Mouse (Mus musculus) hindbrain, embryonic 14.5 days (tissue): Measurements from ENCODE around the gene Sobp. TPM values are rescaled to one million over a fixed set of nuclear protein-coding genes. Genes with fewer than 3 reads are reported as not detected.
A peak's percentile ranks its signal among the peaks of the same experiment; 100 is the strongest.

ENCODE experiments used
- ATAC-seq: fragments of 200-750 bp; cut with Nextera tagmentation; 2 replicates; pipeline ENCODE4 v1.8.0; 2017; ENCODE audit warnings: moderate number of reproducible peaks, mild to moderate bottlenecking, moderate TSS enrichment, moderate library complexity; ENCODE audit not compliant: low FRiP score
- DNase-seq: peaks from one replicate; pipeline ENCODE4 v3.0.0-alpha.2; 2015; ENCODE audit warnings: low spot score
- H3K27ac ChIP-seq: fragments of 300-500 bp; sonication (generic); 2 replicates; pipeline ENCODE4 v1.5.1; 2014; ENCODE audit warnings: mild to moderate bottlenecking, moderate library complexity
- H3K27me3 ChIP-seq: fragments of 300-500 bp; sonication (generic); 2 replicates; pipeline ENCODE4 v1.6.1; 2014; ENCODE audit warnings: mild to moderate bottlenecking, low read length, mixed read lengths; ENCODE audit not compliant: control insufficient read depth, insufficient read depth
- H3K36me3 ChIP-seq: fragments of 300-500 bp; sonication (generic); replicated peaks from 2 replicates; pipeline ENCODE4 v1.6.1; 2014; ENCODE audit not compliant: control insufficient read depth, insufficient read depth
- H3K4me1 ChIP-seq: fragments of 300-500 bp; sonication (generic); replicated peaks from 2 replicates; pipeline ENCODE4 v1.6.1; 2014; ENCODE audit warnings: antibody characterized with exemption, low read length, mixed read lengths; ENCODE audit not compliant: control insufficient read depth, insufficient read depth
- H3K4me2 ChIP-seq: fragments of 300-500 bp; sonication (generic); replicated peaks from 2 replicates; pipeline ENCODE4 v1.6.1; 2014; ENCODE audit warnings: mild to moderate bottlenecking, moderate library complexity
- H3K4me3 ChIP-seq: fragments of 300-500 bp; sonication (generic); replicated peaks from 2 replicates; pipeline ENCODE4 v1.5.1; 2014; ENCODE audit warnings: mild to moderate bottlenecking, low read length
- H3K9ac ChIP-seq: fragments of 300-500 bp; sonication (generic); 2 replicates; pipeline ENCODE4 v1.6.1; 2014
- H3K9me3 ChIP-seq: fragments of 300-500 bp; sonication (generic); 2 replicates; pipeline ENCODE4 v1.6.1; 2016; ENCODE audit warnings: low read length; ENCODE audit not compliant: control insufficient read depth
- WGBS: fragments of 180-500 bp; shearing (Covaris S2); extraction: QIAGEN DNeasy Blood & Tissue Kit; methylation state at CpG from one replicate; pipeline ENCODE4 v1.1.7; 2014; 5-methylcytosine and 5-hydroxymethylcytosine counted together
- polyA plus RNA-seq: library from polyadenylated mRNA; unstranded; fragments of >200 nt; fragmentation: Nextera tagmentation; extraction: Ambion mirVana; gene quantifications from 2 replicates; pipeline ENCODE4 v1.2.1, GENCODE M21; 2014

Sobp gene
- polyA plus RNA-seq, 1 experiment from 2014 or later, result 16.0 TPM

DNA sequence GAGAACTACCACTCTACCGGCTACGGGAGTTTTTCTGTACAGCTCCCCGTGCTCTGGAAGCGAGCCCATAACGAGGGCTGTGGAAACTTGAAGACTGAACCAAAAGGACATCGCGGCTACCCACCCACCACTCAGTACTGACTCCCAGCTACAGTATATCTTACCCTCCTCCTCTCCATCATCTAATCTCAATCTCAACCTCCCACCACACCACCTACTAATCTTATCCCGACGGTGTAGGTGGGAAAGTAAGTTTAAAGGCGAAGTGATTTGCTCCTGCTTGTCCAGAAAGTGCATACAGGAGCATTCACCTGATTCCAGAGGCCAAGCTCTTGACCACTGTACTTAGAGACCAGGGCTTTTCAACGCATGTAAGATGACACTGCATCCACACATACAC lies 40.3 kb downstream of the Sobp start:
- no peak for ATAC-seq
- no peaks in the 10 kb centered on the region for H3K4me1 ChIP-seq
- peaks cover 4% of the 10 kb centered on the region; the same call in 1 of the 2 replicates for H3K9me3 ChIP-seq
- H3K27me3 ChIP-seq, result no peaks in the 10 kb centered on the region
- H3K4me2 ChIP-seq, result no peak overlapping the region
- no peak overlapping the region for H3K9ac ChIP-seq
- DNase-seq, result no peak
- WGBS, result 96% methylated on average over 11 of the region's 11 CpGs
- H3K36me3 ChIP-seq, result no peaks in the 10 kb centered on the region
- H3K4me3 ChIP-seq, result no peak overlapping the region
- H3K27ac ChIP-seq, result no peak overlapping the region

DNA sequence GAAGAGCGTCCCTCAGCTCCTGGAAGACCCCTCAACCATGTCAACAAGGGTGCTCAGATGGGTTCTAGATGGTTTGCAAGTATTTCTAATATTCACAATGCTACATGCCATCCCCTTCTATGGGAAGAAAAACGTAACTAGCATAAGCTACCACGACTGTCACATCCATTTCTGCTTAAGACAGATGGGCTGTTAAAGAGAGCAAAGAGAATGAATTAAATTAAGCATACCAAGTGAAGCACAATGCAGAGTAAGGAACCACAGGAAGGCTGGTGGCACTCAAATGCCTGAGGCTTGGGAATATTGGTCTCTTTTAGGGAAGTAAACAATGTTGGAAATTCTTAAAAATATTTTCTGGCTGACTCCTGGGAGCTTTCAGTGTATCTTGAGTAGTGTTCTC lies 45.6 kb downstream of the Sobp start:
- H3K27me3 ChIP-seq, result no peaks in the 10 kb centered on the region
- H3K36me3 ChIP-seq, result peaks cover 13% of the 10 kb centered on the region
- no peak overlapping the region for H3K4me3 ChIP-seq
- no peak overlapping the region for H3K9ac ChIP-seq
- H3K4me2 ChIP-seq, result no peak overlapping the region
- H3K4me1 ChIP-seq, result 0 out of 2 replicates have a peak, but pooled peaks cover 7% of the 10 kb centered on the region
- DNase-seq (no peak), ATAC-seq (no peak)
- 26% methylated on average over 3 of the region's 3 CpGs for WGBS
- H3K9me3 ChIP-seq, result no peaks in the 10 kb centered on the region
- 0 out of 2 replicates have a peak overlapping the region, but pooled peaks have one; percentile 1 for H3K27ac ChIP-seq

DNA sequence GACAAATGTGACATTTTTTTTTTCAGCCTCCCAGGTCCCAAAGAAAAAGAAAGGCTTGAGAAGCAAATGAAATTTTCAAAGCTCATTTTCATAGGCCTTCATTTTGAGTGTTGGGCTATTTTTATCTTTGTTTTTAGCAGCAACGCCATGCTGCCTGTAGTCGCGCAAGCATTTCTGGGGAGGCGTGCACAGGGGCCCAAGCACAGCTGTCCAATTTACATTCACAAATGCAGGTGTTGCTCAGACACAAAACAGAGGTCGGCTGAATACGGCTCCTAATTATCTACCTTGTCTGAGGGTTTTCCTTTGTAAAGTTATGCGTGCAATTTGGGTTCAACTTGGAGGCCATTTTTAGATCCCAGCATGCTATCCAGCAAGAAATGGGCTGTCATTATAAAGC lies 49.8 kb downstream of the Sobp start:
- H3K4me2 ChIP-seq, result no peak overlapping the region
- H3K27ac ChIP-seq, result 0 out of 2 replicates have a peak overlapping the region, but pooled peaks have one; percentile 17
- ATAC-seq (no peak), DNase-seq (no peak)
- peaks cover 12% of the 10 kb centered on the region; the same call in 1 of the 2 replicates for H3K4me1 ChIP-seq
- no peak overlapping the region for H3K9ac ChIP-seq
- H3K27me3 ChIP-seq, result no peaks in the 10 kb centered on the region
- no peaks in the 10 kb centered on the region for H3K9me3 ChIP-seq
- WGBS, result 64% methylated on average over 7 of the region's 7 CpGs
- peaks cover 13% of the 10 kb centered on the region for H3K36me3 ChIP-seq
- no peak overlapping the region for H3K4me3 ChIP-seq

DNA sequence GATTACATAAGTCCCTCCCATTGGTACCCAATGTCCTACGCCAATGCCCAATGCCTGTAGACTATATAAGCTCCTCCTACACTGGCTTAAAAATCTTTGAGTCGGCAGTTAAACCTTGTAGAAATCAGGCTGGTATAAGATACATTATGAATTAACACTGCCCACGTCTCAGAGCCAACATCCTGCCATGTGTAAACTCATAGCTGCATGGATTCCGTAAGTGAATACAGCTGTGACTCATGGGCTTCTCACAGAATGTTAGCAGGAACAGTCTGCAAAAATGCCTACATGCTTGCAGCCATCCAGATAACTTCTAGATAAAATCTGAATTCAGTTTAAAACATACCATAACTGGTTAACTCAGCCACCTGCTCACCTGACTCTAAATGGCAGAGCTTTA lies 50.2 kb downstream of the Sobp start:
- DNase-seq, result no peak
- WGBS, result 90% methylated on average over 4 of the region's 4 CpGs
- Histone ChIP-seq H3K27me3 (no peaks in the 10 kb centered on the region), H3K9ac (no peak overlapping the region), H3K4me2 (no peak overlapping the region), H3K4me1 (peaks cover 12% of the 10 kb centered on the region; the same call in 1 of the 2 replicates), H3K4me3 (no peak overlapping the region), H3K9me3 (no peaks in the 10 kb centered on the region), H3K36me3 (peaks cover 13% of the 10 kb centered on the region), H3K27ac (no peak overlapping the region)
- no peak for ATAC-seq

DNA sequence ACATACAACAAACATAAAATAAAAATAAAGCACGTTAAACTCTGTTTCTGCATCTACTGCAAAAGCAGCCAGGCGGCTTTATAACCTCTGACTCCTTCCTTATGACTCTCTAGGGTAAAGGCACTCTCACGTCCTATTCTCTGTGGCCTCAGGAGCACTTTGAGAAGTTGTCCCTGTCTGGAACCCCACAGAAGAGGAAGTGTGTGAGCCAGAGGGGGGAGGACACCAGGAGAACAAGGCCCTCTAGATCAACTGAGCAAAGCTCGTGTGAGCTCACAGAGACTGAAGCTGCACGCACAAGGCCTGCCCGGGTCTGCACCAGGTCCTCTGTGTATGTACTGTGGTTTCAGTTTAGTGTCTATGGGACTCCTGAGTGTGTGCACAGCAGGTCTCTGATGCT lies 50.9 kb downstream of the Sobp start:
- H3K36me3 ChIP-seq, result peaks cover 13% of the 10 kb centered on the region
- ATAC-seq (no peak), DNase-seq (no peak)
- H3K9me3 ChIP-seq, result no peaks in the 10 kb centered on the region
- WGBS, result 85% methylated on average over 6 of the region's 6 CpGs
- no peaks in the 10 kb centered on the region for H3K27me3 ChIP-seq
- H3K9ac ChIP-seq, result no peak overlapping the region
- no peak overlapping the region for H3K27ac ChIP-seq
- H3K4me1 ChIP-seq, result peaks cover 7% of the 10 kb centered on the region; the same call in 1 of the 2 replicates
- H3K4me3 ChIP-seq, result no peak overlapping the region
- no peak overlapping the region for H3K4me2 ChIP-seq

DNA sequence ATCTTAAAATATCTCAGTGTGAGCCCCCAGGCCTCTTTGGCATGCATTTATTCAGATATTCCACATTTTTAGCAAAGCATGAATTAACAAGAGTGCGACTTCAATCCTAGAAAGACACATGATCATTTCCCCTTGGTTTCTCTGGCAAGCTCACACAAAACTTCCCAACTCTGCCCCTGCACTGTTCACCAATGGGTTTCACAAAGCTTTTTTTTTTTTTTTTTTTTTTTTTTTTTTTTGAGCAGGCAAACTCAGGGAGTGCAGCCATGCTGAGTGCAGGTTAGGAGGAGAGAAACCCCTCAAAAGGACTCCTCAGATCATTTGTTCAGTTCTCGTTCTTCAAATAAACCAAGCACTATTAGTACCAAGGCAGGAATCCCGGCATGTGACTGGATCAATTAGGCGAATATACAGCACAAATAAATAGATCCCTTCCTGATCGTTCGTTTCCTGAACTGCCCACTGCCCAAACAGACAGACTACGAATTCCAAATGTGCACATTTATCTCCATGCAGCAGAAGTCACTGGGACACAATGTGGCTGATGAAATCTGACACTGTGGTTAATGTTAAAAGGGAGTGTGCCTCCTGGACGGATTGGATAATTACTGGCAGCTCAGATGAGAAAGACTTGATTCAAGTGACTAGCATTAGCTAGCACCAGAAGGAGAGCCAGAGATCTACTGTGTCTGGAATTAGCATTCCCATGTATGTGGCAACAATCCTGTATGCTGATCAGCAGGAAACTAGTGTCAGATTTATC lies 53.5 kb downstream of the Sobp start:
- peaks cover 6% of the 10 kb centered on the region; the same call in 1 of the 2 replicates for H3K4me1 ChIP-seq
- no peak overlapping the region for H3K9ac ChIP-seq
- H3K27me3 ChIP-seq, result no peaks in the 10 kb centered on the region
- H3K4me2 ChIP-seq, result no peak overlapping the region
- H3K9me3 ChIP-seq, result no peaks in the 10 kb centered on the region
- ATAC-seq, result no peak
- H3K4me3 ChIP-seq, result no peak overlapping the region
- no peak overlapping the region for H3K27ac ChIP-seq
- DNase-seq, result no peak
- 37% methylated on average over 8 of the region's 8 CpGs for WGBS
- H3K36me3 ChIP-seq, result no peaks in the 10 kb centered on the region

DNA sequence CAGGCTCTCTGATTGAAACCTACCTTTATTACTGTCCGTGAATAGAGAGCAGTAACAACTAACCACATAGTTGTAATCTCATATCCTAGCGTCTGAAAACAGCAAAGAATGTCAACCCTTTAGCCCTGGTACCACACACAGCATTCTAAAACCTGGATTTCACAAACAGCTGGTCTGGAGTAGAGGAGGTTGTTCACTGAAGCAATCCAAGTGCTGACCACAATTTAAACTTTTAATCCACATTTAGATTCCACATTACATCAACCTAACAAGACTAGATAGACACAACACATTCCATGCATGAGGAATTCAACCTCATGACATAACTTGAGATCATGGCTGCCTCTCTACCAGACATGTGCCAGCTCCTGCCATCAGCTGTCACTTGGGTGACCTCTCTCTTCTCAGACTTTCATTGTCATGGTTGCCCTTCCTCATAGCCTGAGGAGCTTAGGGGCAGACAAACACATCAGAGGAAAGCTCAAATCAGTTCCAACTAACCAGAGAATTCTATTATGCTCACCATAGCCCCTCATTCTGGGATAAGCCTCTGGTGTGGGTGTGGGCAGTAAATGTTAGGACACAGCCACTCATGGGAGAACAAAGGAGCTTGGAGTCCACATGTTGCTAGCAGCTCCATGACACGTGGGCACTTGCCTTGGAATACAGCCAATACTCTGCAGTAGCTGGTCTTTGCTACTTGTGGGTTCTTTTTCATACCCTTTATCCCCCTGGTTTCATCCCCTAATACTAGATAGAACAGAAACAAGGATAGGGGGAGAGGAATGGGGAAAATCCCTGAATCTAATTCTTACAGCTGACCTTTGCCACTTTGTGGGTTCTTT lies 58.0 kb downstream of the Sobp start:
- no peaks in the 10 kb centered on the region for H3K27me3 ChIP-seq
- 76% methylated on average over 3 of the region's 3 CpGs for WGBS
- ATAC-seq (no peak), DNase-seq (no peak)
- no peaks in the 10 kb centered on the region for H3K36me3 ChIP-seq
- H3K4me1 ChIP-seq, result peaks cover 9% of the 10 kb centered on the region
- H3K4me2 ChIP-seq, result no peak overlapping the region
- H3K9me3 ChIP-seq, result no peaks in the 10 kb centered on the region
- H3K27ac ChIP-seq, result no peak overlapping the region
- no peak overlapping the region for H3K4me3 ChIP-seq
- no peak overlapping the region for H3K9ac ChIP-seq

DNA sequence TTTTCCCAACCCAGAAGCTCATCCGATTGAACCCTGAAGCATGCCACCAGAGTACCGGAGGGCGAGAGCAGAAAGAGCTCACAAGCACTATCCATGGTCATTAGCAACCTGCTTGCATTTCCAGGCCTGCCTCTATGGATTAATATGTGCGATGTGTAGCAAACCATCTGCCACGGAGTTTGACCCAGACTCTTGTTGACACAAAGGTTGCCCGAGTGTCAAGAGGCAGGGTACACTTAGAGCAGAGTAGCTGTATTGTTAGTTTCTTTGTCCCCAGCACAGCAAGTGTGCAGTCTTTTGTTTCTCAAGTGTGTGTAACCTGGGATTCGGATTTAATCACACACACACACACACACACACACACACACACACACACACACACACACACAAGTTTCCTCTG lies 62.0 kb downstream of the Sobp start:
- no peak for DNase-seq
- H3K27ac ChIP-seq, result no peak overlapping the region
- WGBS, result 26% methylated on average over 7 of the region's 7 CpGs

DNA sequence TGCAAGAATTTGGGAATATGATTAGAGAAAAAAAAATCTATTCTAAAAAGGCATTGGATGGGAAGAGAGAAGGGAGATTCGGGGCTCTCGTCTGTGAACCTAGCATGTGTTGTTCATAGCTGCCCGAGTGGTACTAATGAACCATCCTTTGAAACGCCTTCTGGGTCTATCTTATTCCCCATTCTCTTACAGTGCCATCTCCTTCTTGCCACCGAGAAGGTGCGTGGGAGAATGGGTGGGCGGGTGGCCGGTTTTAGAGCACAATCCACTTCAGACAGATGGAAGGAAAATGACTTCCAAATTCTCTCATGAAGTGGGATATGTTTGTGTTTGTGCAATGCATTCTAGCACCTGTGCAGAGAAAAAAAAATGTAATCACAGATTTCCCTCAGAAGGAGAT lies 67.7 kb downstream of the Sobp start:
- Histone ChIP-seq H3K27me3 (no peaks in the 10 kb centered on the region), H3K4me1 (peaks cover 42% of the 10 kb centered on the region), H3K9me3 (no peaks in the 10 kb centered on the region), H3K4me2 (no peak overlapping the region), H3K4me3 (no peak overlapping the region), H3K27ac (peak overlapping the region; percentile 58), H3K9ac (no peak overlapping the region), H3K36me3 (no peaks in the 10 kb centered on the region)
- no peak for DNase-seq
- 0 out of 2 replicates have a peak, but pooled peaks have one; percentile 51 for ATAC-seq
- 53% methylated on average over 8 of the region's 8 CpGs for WGBS

More for the DNA sequence above, 62.0 kb downstream of the Sobp start:
- no peak overlapping the region for H3K4me3 ChIP-seq
- no peak overlapping the region for H3K9ac ChIP-seq
- no peaks in the 10 kb centered on the region for H3K36me3 ChIP-seq
- no peaks in the 10 kb centered on the region for H3K9me3 ChIP-seq
- H3K27me3 ChIP-seq, result no peaks in the 10 kb centered on the region
- no peak overlapping the region for H3K4me2 ChIP-seq
- peaks cover 10% of the 10 kb centered on the region for H3K4me1 ChIP-seq
- no peak for ATAC-seq
